Mouse (Mus musculus) liver, embryonic 15.5 days (tissue): ENCODE measurements around the gene Praf2. TPM values are rescaled to one million over a fixed set of nuclear protein-coding genes. Genes with fewer than 3 reads are reported as not detected.
"Not testable (repeated sequence)": the region's sequence is repeated elsewhere in the genome, so short reads cannot be mapped to it uniquely, and the experiment has no call there.

Experiments
- ATAC-seq: fragments of 200-750 bp; cut with Nextera tagmentation; 2 replicates; pipeline ENCODE4 v1.8.0; 2017; ENCODE audit warnings: moderate number of reproducible peaks, mild to moderate bottlenecking, moderate library complexity; ENCODE audit not compliant: insufficient read depth
- H3K27ac ChIP-seq: fragments of 300-500 bp; sonication (generic); replicated peaks from 2 replicates; pipeline ENCODE4 v1.5.1; 2015; ENCODE audit warnings: mild to moderate bottlenecking, inconsistent platforms
- H3K27me3 ChIP-seq: fragments of 300-500 bp; sonication (generic); 2 replicates; pipeline ENCODE4 v1.6.1; 2015; ENCODE audit warnings: mild to moderate bottlenecking, inconsistent platforms
- H3K36me3 ChIP-seq: fragments of 300-500 bp; sonication (generic); replicated peaks from 2 replicates; pipeline ENCODE4 v1.6.1; 2015; ENCODE audit warnings: moderate library complexity, mild to moderate bottlenecking, inconsistent platforms
- H3K4me1 ChIP-seq: fragments of 300-500 bp; sonication (generic); replicated peaks from 2 replicates; pipeline ENCODE4 v1.6.1; 2015; ENCODE audit warnings: inconsistent platforms
- H3K4me2 ChIP-seq: fragments of 300-500 bp; sonication (generic); 2 replicates; pipeline ENCODE4 v1.6.1; 2015; ENCODE audit warnings: moderate library complexity, mild to moderate bottlenecking, inconsistent platforms
- H3K4me3 ChIP-seq: fragments of 300-500 bp; sonication (generic); replicated peaks from 2 replicates; pipeline ENCODE4 v1.5.1; 2015; ENCODE audit warnings: mild to moderate bottlenecking, inconsistent platforms
- H3K9ac ChIP-seq: fragments of 300-500 bp; sonication (generic); 2 replicates; pipeline ENCODE4 v1.6.1; 2015; ENCODE audit warnings: moderate library complexity, mild to moderate bottlenecking, inconsistent platforms
- H3K9me3 ChIP-seq: fragments of 300-500 bp; sonication (generic); replicated peaks from 2 replicates; pipeline ENCODE4 v1.6.1; 2016; ENCODE audit warnings: inconsistent platforms
- WGBS: fragments of 180-500 bp; shearing (Covaris S2); methylation state at CpG from one replicate; pipeline ENCODE4 v1.1.7; 2015; ENCODE audit warnings: mixed read lengths; ENCODE audit not compliant: insufficient replicate concordance; 5-methylcytosine and 5-hydroxymethylcytosine counted together
- polyA plus RNA-seq: library from polyadenylated mRNA; unstranded; fragments of >200 nt; fragmentation: Nextera tagmentation; extraction: Ambion mirVana; gene quantifications from 2 replicates; pipeline ENCODE4 v1.2.1, GENCODE M21; 2015

Praf2 gene
- polyA plus RNA-seq, result 5.6 and 5.8 TPM in 2 replicates

DNA sequence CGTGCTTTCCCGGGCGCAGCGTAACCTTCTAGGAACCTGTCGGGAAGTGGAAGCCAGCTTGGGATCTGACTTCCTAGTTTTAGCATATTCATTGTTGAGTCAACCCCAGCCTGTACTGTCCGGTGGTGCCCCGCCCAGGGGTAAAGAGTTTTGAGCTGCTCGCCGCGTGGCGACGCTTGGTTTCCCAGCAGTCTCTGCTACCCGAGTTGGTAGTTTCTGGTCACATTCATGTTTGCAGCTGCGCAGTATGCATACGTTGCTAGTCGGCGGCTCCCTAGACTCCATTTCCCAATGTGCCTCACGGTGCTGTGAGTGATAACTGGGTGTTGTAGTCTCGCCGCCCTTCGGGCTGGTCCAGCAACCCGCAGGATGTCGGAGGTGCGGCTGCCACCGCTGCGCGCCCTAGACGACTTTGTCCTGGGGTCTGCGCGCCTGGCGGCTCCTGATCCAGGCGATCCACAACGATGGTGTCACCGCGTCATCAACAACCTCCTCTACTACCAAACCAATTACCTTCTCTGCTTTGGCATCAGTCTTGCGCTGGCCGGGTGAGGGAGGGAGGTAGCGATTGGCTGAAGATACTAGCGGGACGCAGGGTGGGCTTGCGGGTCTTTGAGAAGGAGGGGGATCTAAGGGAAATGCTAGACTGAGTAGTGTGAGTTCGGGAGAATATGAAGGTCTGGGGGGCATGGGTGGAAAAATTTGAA is at the start of gene Praf2:
Praf2 (plus strand) TSS at position 225 of the 707 bp plus-strand sequence.
- peak within 1 kb of the TSS; percentile 12; the same call in 1 of the 2 replicates for H3K9ac ChIP-seq

GRCm38 (mm10) chrX:7678986-7679385 is 49.3 kb upstream of the Praf2 start:
- H3K4me2 ChIP-seq, result no peak overlapping the region
- 27% methylated on average over 3 of the region's 3 CpGs for WGBS
- no peak overlapping the region for H3K27ac ChIP-seq
- H3K4me3 ChIP-seq, result no peak overlapping the region
- no peak overlapping the region for H3K9ac ChIP-seq
- no peaks in the 10 kb centered on the region for H3K9me3 ChIP-seq
- peaks cover 16% of the 10 kb centered on the region for H3K4me1 ChIP-seq
- no peaks in the 10 kb centered on the region for H3K36me3 ChIP-seq
- 0 out of 2 replicates have a peak, but pooled peaks cover 4% of the 10 kb centered on the region for H3K27me3 ChIP-seq
- ATAC-seq, result no peak

More for the DNA sequence above, at the start of gene Praf2:
- Histone ChIP-seq H3K4me2 (peak within 1 kb of the TSS; percentile 65), H3K4me1 (peaks cover 9% of the 10 kb centered on the region), H3K27ac (peak within 1 kb of the TSS; percentile 48), H3K9me3 (no peaks in the 10 kb centered on the region), H3K4me3 (peak within 1 kb of the TSS; percentile 51), H3K36me3 (peaks cover 30% of the 10 kb centered on the region), H3K27me3 (no peaks in the 10 kb centered on the region)
- WGBS, result 13% methylated on average over 42 of the region's 42 CpGs
- ATAC-seq, result peak; percentile 87

GRCm38 (mm10) chrX:7679405-7680056 is 48.7 kb upstream of the Praf2 start:
- ATAC-seq, result peak; percentile 90
- 12% methylated on average over 27 of the region's 27 CpGs for WGBS
- Histone ChIP-seq H3K36me3 (no peaks in the 10 kb centered on the region), H3K9me3 (no peaks in the 10 kb centered on the region), H3K27ac (no peak overlapping the region), H3K4me2 (peak overlapping the region; percentile 61), H3K9ac (no peak overlapping the region), H3K27me3 (0 out of 2 replicates have a peak, but pooled peaks cover 4% of the 10 kb centered on the region), H3K4me3 (peak overlapping the region; percentile 30), H3K4me1 (peaks cover 11% of the 10 kb centered on the region)

GRCm38 (mm10) chrX:7680057-7680412 is 48.2 kb upstream of the Praf2 start:
- H3K27me3 ChIP-seq, result 0 out of 2 replicates have a peak, but pooled peaks cover under 1% of the 10 kb centered on the region
- no peak overlapping the region for H3K27ac ChIP-seq
- no peaks in the 10 kb centered on the region for H3K36me3 ChIP-seq
- ATAC-seq, result peak; percentile 25; the same call in 1 of the 2 replicates
- no peak overlapping the region for H3K9ac ChIP-seq
- H3K4me3 ChIP-seq, result peak overlapping the region; percentile 30
- peak overlapping the region; percentile 61 for H3K4me2 ChIP-seq
- peaks cover 7% of the 10 kb centered on the region for H3K4me1 ChIP-seq
- WGBS, result 27% methylated on average over 12 of the region's 12 CpGs
- H3K9me3 ChIP-seq, result no peaks in the 10 kb centered on the region

DNA sequence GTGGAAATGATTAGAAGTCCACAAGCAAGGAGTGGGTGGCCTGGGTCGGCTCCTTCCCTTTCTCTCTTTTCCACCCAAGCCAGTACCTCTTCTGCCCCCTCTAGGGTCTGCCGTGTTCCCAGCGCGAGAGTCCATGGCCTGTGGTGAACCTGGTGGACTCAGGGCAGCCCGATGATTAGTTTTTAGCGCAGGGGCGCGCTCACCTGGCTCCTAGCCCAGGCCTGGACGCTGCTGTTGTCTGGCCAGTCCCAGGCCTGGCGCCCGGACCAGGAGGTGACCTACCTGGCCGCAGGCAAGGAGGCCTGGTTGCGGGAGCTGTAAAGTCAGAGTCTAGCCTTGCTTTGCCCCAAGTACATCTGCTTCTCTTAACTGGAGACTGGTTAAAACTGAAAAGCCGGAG is 47.4 kb upstream of the Praf2 start, which contains the start of gene Magix:
Magix (minus strand) TSS at position 388 of the 400 bp plus-strand sequence.
- ATAC-seq, result no peak
- H3K27ac ChIP-seq, result no peak within 1 kb of the TSS
- 64% methylated on average over 14 of the region's 14 CpGs for WGBS
- no peak within 1 kb of the TSS for H3K9ac ChIP-seq
- no peaks in the 10 kb centered on the region for H3K36me3 ChIP-seq
- H3K4me2 ChIP-seq, result peak within 1 kb of the TSS; percentile 61
- H3K27me3 ChIP-seq, result no peaks in the 10 kb centered on the region
- H3K9me3 ChIP-seq, result no peaks in the 10 kb centered on the region
- H3K4me3 ChIP-seq, result peak within 1 kb of the TSS; percentile 30; the same call in 1 of the 2 replicates
- peaks cover 7% of the 10 kb centered on the region for H3K4me1 ChIP-seq

GRCm38 (mm10) chrX:7688321-7688720 is 39.9 kb upstream of the Praf2 start:
- Histone ChIP-seq H3K4me2 (no peak overlapping the region), H3K4me3 (no peak overlapping the region), H3K27ac (no peak overlapping the region), H3K9me3 (no peaks in the 10 kb centered on the region), H3K9ac (no peak overlapping the region), H3K36me3 (no peaks in the 10 kb centered on the region), H3K4me1 (no peaks in the 10 kb centered on the region), H3K27me3 (no peaks in the 10 kb centered on the region)
- no peak for ATAC-seq
- 79% methylated on average over 2 of the region's 2 CpGs for WGBS

- Histone ChIP-seq H3K9me3 (no peaks in the 10 kb centered on the region), H3K4me2 (no peak overlapping the region), H3K4me1 (no peaks in the 10 kb centered on the region), H3K4me3 (no peak overlapping the region), H3K27me3 (no peaks in the 10 kb centered on the region), H3K9ac (no peak overlapping the region), H3K27ac (no peak overlapping the region), H3K36me3 (no peaks in the 10 kb centered on the region)
- ATAC-seq, result no peak
- WGBS, result 45% methylated on average over 3 of the region's 3 CpGs
These were observed 37.8 kb upstream of the Praf2 start for GRCm38 (mm10) chrX:7690486-7690885.

DNA sequence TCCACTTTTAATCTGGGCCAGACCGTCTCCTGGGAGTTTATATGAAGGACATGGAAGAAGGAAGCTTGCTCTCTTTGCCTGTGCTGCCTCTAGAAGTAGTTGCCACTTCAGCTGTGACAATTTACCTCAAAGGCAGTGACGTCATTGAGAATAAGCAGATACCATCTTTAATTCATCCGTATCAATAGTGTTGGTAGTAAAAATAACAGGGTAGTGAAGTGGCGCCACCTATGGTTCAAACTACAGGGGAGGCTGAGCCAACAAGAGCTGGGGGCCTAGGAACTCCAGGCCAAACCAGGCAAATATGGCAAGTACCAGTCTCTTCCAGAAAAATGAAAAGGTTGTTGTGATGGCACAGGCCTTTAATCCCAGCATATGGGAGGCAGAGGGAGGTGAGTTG is 35.4 kb upstream of the Praf2 start:
- Histone ChIP-seq H3K9me3 (no peaks in the 10 kb centered on the region), H3K4me3 (no peak overlapping the region), H3K36me3 (no peaks in the 10 kb centered on the region), H3K9ac (no peak overlapping the region), H3K4me1 (peaks cover under 1% of the 10 kb centered on the region; the same call in 1 of the 2 replicates), H3K27me3 (no peaks in the 10 kb centered on the region), H3K27ac (no peak overlapping the region), H3K4me2 (no peak overlapping the region)
- no peak for ATAC-seq
- 29% methylated on average over 4 of the region's 4 CpGs for WGBS

GRCm38 (mm10) chrX:7696520-7696919 is 31.7 kb upstream of the Praf2 start:
- Histone ChIP-seq H3K9ac (no peak overlapping the region), H3K27ac (no peak overlapping the region), H3K4me1 (peaks cover 10% of the 10 kb centered on the region), H3K9me3 (no peaks in the 10 kb centered on the region), H3K36me3 (peaks cover 21% of the 10 kb centered on the region), H3K4me3 (peak overlapping the region; percentile 71), H3K27me3 (no peaks in the 10 kb centered on the region), H3K4me2 (peak overlapping the region; percentile 45)
- 34% methylated on average over 6 of the region's 6 CpGs for WGBS
- no peak; the same call in 1 of the 2 replicates for ATAC-seq

GRCm38 (mm10) chrX:7696954-7697381 is 31.3 kb upstream of the Praf2 start, which contains the start of gene Gpkow:
Gene Gpkow (plus strand): TSS chrX:7697131.
- peak within 1 kb of the TSS; percentile 74 for H3K27ac ChIP-seq
- ATAC-seq, result peak; percentile 96

GRCm38 (mm10) chrX:7713764-7714134 is 14.5 kb upstream of the Praf2 start:
- Histone ChIP-seq H3K4me3 (peak overlapping the region; percentile 55), H3K4me2 (peak overlapping the region; percentile 65), H3K27ac (0 out of 2 replicates have a peak overlapping the region, but pooled peaks have one; percentile 24)
- ATAC-seq, result peak; percentile 19
- H3K9ac ChIP-seq, H3K4me1 ChIP-seq, H3K36me3 ChIP-seq, H3K9me3 ChIP-seq, H3K27me3 ChIP-seq: not testable (repeated sequence)
- 15% methylated on average over 6 of the region's 12 CpGs for WGBS

More at GRCm38 (mm10) chrX:7696954-7697381, 31.3 kb upstream of the Praf2 start, which contains the start of gene Gpkow:
- Histone ChIP-seq H3K9ac (peak within 1 kb of the TSS; percentile 69), H3K4me1 (peaks cover 10% of the 10 kb centered on the region), H3K4me3 (peak within 1 kb of the TSS; percentile 71), H3K27me3 (no peaks in the 10 kb centered on the region), H3K4me2 (peak within 1 kb of the TSS; percentile 68), H3K36me3 (peaks cover 25% of the 10 kb centered on the region), H3K9me3 (no peaks in the 10 kb centered on the region)
- 12% methylated on average over 33 of the region's 33 CpGs for WGBS
